ENCODE assay signal across 8 mouse cellular contexts in the genomic region with DNA sequence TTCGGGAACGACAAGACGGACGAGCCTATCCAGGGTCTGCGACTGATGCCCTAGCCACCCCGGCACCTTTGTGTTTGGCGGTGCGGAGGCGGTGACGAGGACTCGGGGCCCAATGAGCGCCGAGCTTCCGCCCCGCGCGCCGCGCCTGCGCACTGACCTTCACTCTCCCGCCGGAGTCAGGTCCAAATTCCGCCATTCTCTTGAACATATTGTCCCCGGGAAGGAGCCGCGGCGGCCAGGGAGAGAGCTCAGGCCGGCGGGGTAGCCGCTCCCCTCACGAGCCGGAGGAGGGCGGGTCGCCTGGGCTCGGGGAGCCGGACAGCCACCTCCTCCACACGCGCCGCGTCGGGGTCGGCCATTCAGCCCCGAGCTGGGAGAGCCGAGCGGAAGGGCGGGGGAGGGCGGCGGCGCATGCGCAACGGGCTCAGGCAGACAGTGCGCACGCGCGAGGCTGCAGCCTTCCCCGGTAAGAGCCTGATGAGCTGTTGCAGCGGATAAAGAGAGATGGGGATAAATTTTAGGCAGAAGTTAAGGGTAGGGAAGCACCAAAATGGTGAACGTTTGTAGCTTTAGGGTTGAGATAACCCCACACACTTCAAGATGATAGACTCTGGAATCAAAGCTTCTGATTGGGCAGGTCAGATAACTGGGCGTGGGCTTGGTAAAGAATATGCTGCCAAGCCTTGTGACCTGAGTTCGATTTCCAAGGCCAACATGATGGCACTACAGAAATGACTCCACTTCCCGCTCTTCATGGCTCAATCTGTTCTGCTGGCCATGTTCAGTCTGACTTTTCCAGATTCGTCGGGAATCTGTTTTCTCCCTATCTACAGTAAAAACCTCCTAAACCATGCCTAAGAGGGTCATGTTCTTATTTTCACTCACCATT. TPM values are rescaled to one million over a fixed set of nuclear protein-coding genes. Genes with fewer than 3 reads are reported as not detected.
DNase-seq lines count a peak whose midpoint lies in the region; ATAC-seq and TF ChIP-seq lines count a peak whose summit lies in the region.

A gene (minus strand): TSS at position 406 of the 889 bp plus-strand sequence.

- WGBS in bone marrow, adult 2 months = 2% methylated on average over 63 of the region's 63 CpGs
- under 1% methylated on average over 62 of the region's 63 CpGs for WGBS in embryonic facial prominence, embryonic 15.5 days
- WGBS in kidney, embryonic 14.5 days = 1% methylated on average over 59 of the region's 63 CpGs
- WGBS in limb, embryonic 15.5 days = under 1% methylated on average over 63 of the region's 63 CpGs

- peak within 1 kb of the TSS; percentile 83 for H3K4me2 ChIP-seq in embryonic facial prominence, embryonic 15.5 days (replicated peaks)
- H3K4me2 ChIP-seq in kidney, embryonic 14.5 days (replicated peaks; ENCODE audit: low read depth, low read length) = peak within 1 kb of the TSS; percentile 75
- H3K4me2 ChIP-seq in limb, embryonic 15.5 days = peak within 1 kb of the TSS; percentile 86

- peak; percentile 83; the same call in 1 of the 2 replicates for TF ChIP-seq POLR2A in bone marrow, adult 2 months (IDR thresholded peaks at IDR 0.05; ENCODE audit: borderline replicate concordance, control insufficient read depth, low read depth, low read length)

- H3K27me3 ChIP-seq in embryonic facial prominence, embryonic 15.5 days = no peaks in the 10 kb centered on the region
- no peaks in the 10 kb centered on the region for H3K27me3 ChIP-seq in kidney, embryonic 14.5 days (ENCODE audit: control insufficient read depth, insufficient read depth, low read length)
- H3K27me3 ChIP-seq in limb, embryonic 15.5 days = no peaks in the 10 kb centered on the region

- peaks cover 1% of the 10 kb centered on the region; the same call in 1 of the 2 replicates for H3K4me1 ChIP-seq in bone marrow, adult 2 months (ENCODE audit: control insufficient read depth, insufficient read depth, low read length)
- peaks cover 18% of the 10 kb centered on the region for H3K4me1 ChIP-seq in embryonic facial prominence, embryonic 15.5 days
- H3K4me1 ChIP-seq in kidney, embryonic 14.5 days (ENCODE audit: control insufficient read depth, insufficient read depth, low read length) = peaks cover 5% of the 10 kb centered on the region; the same call in 1 of the 2 replicates
- H3K4me1 ChIP-seq in limb, embryonic 15.5 days = peaks cover 14% of the 10 kb centered on the region

- peak within 1 kb of the TSS; percentile 81 for H3K4me3 ChIP-seq in bone marrow, adult 2 months (replicated peaks; ENCODE audit: control insufficient read depth, low read depth, low read length)
- H3K4me3 ChIP-seq in embryonic facial prominence, embryonic 15.5 days (replicated peaks) = peak within 1 kb of the TSS; percentile 67
- peak within 1 kb of the TSS; percentile 59 for H3K4me3 ChIP-seq in kidney, embryonic 14.5 days (ENCODE audit: low read length)
- H3K4me3 ChIP-seq in limb, embryonic 15.5 days = peak within 1 kb of the TSS; percentile 81

- DNase-seq in 416B (ENCODE audit: low read depth) = peak; percentile 95
- peak; percentile 95 to 97 for DNase-seq in heart, adult 9 months (ENCODE audit: low spot score in 2 of 2)
- peak; percentile 90 to 97 for DNase-seq in monocyte, adult 2 months (ENCODE audit: low read depth in 1 of 2, low spot score in 2 of 2)
- DNase-seq in spleen, postnatal 36 days (ENCODE audit: low spot score in 2 of 2) = peak; percentile 92 to 93

- peaks cover 34% of the 10 kb centered on the region for H3K36me3 ChIP-seq in embryonic facial prominence, embryonic 15.5 days
- H3K36me3 ChIP-seq in kidney, embryonic 14.5 days (ENCODE audit: control insufficient read depth, insufficient read depth, low read length) = peaks cover 31% of the 10 kb centered on the region
- peaks cover 34% of the 10 kb centered on the region for H3K36me3 ChIP-seq in limb, embryonic 15.5 days

- H3K9ac ChIP-seq in embryonic facial prominence, embryonic 15.5 days = peak within 1 kb of the TSS; percentile 78
- H3K9ac ChIP-seq in kidney, embryonic 14.5 days (ENCODE audit: low read depth, low read length) = peak within 1 kb of the TSS; percentile 81
- peak within 1 kb of the TSS; percentile 99 for H3K9ac ChIP-seq in limb, embryonic 15.5 days

- peak within 1 kb of the TSS; percentile 97 for H3K27ac ChIP-seq in bone marrow, adult 2 months (ENCODE audit: control insufficient read depth, insufficient read depth, low read depth, low read length, poor library complexity)
- peak within 1 kb of the TSS; percentile 96 for H3K27ac ChIP-seq in embryonic facial prominence, embryonic 15.5 days (replicated peaks)
- H3K27ac ChIP-seq in kidney, embryonic 14.5 days (ENCODE audit: low read depth, low read length) = peak within 1 kb of the TSS; percentile 93
- H3K27ac ChIP-seq in limb, embryonic 15.5 days = peak within 1 kb of the TSS; percentile 98

- H3K9me3 ChIP-seq in embryonic facial prominence, embryonic 15.5 days (replicated peaks) = no peaks in the 10 kb centered on the region
- H3K9me3 ChIP-seq in kidney, embryonic 14.5 days (ENCODE audit: control insufficient read depth, low read length) = no peaks in the 10 kb centered on the region
- H3K9me3 ChIP-seq in limb, embryonic 15.5 days = no peaks in the 10 kb centered on the region

- TF ChIP-seq CTCF in bone marrow, adult 2 months (IDR thresholded peaks at IDR 0.05; ENCODE audit: control insufficient read depth, insufficient read depth, low read length) = no peak

- ATAC-seq in embryonic facial prominence, embryonic 15.5 days (ENCODE audit: insufficient number of reproducible peaks, low FRiP score, low TSS enrichment, low read depth) = peak; percentile 94
- peak; percentile 95 for ATAC-seq in kidney, embryonic 14.5 days (ENCODE audit: low FRiP score, low TSS enrichment)
- ATAC-seq in limb, embryonic 15.5 days (ENCODE audit: insufficient number of reproducible peaks, low FRiP score, low TSS enrichment, low read depth) = peak; percentile 93

RNA-seq across cellular contexts. Expression of the gene that starts here (rescaled TPM):
- 53.4 and 59.1 TPM in 2 replicates for polyA plus RNA-seq in bone marrow, adult 2 months (2011; ENCODE audit: insufficient read depth, insufficient read length, low replicate concordance, missing spikeins)
- 56.3 and 56.6 TPM in 2 replicates for polyA plus RNA-seq in embryonic facial prominence, embryonic 15.5 days (2015; fragmentation: Nextera tagmentation; extraction: Ambion mirVana)
- 82.1 and 93.5 TPM in 2 replicates for polyA plus RNA-seq in kidney, embryonic 14.5 days (2014; fragmentation: Nextera tagmentation; extraction: Ambion mirVana)
- 52.5 and 54.9 TPM in 2 replicates for polyA plus RNA-seq in limb, embryonic 15.5 days (2015; fragmentation: Nextera tagmentation; extraction: Ambion mirVana)

Comparison
In these comparisons a context has a peak if more than half of its experiments do, and no peak if none do; other contexts are left out.
1. Peak in every context shown above with its lines: DNase-seq, ATAC-seq, H3K4me3 ChIP-seq and H3K27ac ChIP-seq.